Mouse (Mus musculus): ENCODE data around the gene Lasp1. TPM values are rescaled to one million over a fixed set of nuclear protein-coding genes. Genes with fewer than 3 reads are reported as not detected.

Gene Lasp1
- polyA plus RNA-seq, 1 experiment from 2014 or later, result 85.1 TPM

GRCm38 (mm10) chr11:97818003-97818402 lies 19.2 kb downstream of the Lasp1 start:
- no peak overlapping the region for H3K27ac ChIP-seq (ENCODE audit: low read depth)
- no peaks in the 10 kb centered on the region for H3K27me3 ChIP-seq (replicated peaks; ENCODE audit: control insufficient read depth, insufficient read depth, low read length)
- no peak for DNase-seq (ENCODE audit: low spot score)
- no peak for ATAC-seq (replicated peaks; ENCODE audit: low FRiP score, low TSS enrichment, low read depth)
- peaks cover 36% of the 10 kb centered on the region for H3K4me1 ChIP-seq (replicated peaks; ENCODE audit: control insufficient read depth, insufficient read depth, low read length)
- no peak overlapping the region for H3K4me3 ChIP-seq (ENCODE audit: low read depth, low read length)
- H3K4me2 ChIP-seq (ENCODE audit: low read length), result no peak overlapping the region
- peaks cover 89% of the 10 kb centered on the region for H3K36me3 ChIP-seq (ENCODE audit: control insufficient read depth, insufficient read depth, low read length)
- H3K9ac ChIP-seq (ENCODE audit: low read length), result 0 out of 2 replicates have a peak overlapping the region, but pooled peaks have one; percentile 7
- WGBS, result 54% methylated on average over 6 of the region's 6 CpGs
- H3K9me3 ChIP-seq (ENCODE audit: control insufficient read depth, low read length), result no peaks in the 10 kb centered on the region

DNA sequence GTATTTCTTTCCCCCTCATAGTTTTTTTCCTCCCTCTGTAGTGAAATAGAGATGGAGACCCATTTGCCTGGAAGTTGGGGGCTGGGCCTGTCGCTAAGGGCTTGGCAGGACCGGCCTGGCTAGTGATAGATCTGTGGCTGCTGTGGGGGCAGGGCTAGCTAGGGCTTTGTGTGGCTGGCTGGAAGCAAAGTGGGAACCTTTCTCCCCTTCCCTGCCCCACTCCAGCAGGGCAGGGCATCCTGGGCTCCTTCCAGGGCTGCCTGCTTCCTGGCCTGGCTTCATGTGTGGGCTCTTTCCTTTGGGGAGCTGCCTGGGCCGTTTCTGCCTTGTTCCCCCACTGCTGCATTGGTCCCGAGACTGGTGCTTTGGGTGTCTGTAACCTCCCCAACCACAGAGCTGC lies 19.8 kb downstream of the Lasp1 start:
- ATAC-seq (replicated peaks; ENCODE audit: low FRiP score, low TSS enrichment, low read depth) (0 out of 2 replicates have a peak, but pooled peaks have one; percentile 37), DNase-seq (ENCODE audit: low spot score) (no peak)
- Histone ChIP-seq H3K9me3 (ENCODE audit: control insufficient read depth, low read length) (no peaks in the 10 kb centered on the region), H3K4me3 (ENCODE audit: low read depth, low read length) (no peak overlapping the region), H3K27me3 (replicated peaks; ENCODE audit: control insufficient read depth, insufficient read depth, low read length) (no peaks in the 10 kb centered on the region), H3K4me2 (ENCODE audit: low read length) (no peak overlapping the region), H3K9ac (ENCODE audit: low read length) (0 out of 2 replicates have a peak overlapping the region, but pooled peaks have one; percentile 7), H3K36me3 (ENCODE audit: control insufficient read depth, insufficient read depth, low read length) (peaks cover 87% of the 10 kb centered on the region), H3K27ac (ENCODE audit: low read depth) (peak overlapping the region; percentile 33; the same call in 1 of the 2 replicates), H3K4me1 (replicated peaks; ENCODE audit: control insufficient read depth, insufficient read depth, low read length) (peaks cover 31% of the 10 kb centered on the region)
- WGBS, result 14% methylated on average over 4 of the region's 4 CpGs

DNA sequence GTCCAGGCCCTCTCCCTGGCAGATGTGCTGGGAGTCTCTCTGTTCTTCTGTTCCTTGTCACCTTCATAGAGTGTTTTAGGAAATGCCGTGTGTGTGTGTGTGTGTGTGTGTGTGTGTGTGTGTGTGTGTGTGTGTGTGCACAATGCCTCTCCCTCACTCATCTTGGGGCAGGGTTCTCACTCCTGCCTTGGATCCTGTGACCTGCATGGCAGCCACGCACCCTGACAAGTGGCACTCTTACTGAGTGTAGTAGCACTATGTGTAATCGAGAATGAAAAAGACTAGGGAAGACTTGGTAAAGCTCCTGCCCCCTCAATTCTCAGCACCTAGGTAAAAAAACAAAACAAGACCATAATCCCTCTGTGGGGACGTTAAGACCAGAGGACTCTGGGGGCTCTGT lies 20.3 kb downstream of the Lasp1 start:
- Histone ChIP-seq H3K9ac (ENCODE audit: low read length) (no peak overlapping the region), H3K4me1 (replicated peaks; ENCODE audit: control insufficient read depth, insufficient read depth, low read length) (peaks cover 26% of the 10 kb centered on the region), H3K4me3 (ENCODE audit: low read depth, low read length) (no peak overlapping the region), H3K27me3 (replicated peaks; ENCODE audit: control insufficient read depth, insufficient read depth, low read length) (no peaks in the 10 kb centered on the region), H3K36me3 (ENCODE audit: control insufficient read depth, insufficient read depth, low read length) (peaks cover 86% of the 10 kb centered on the region), H3K4me2 (ENCODE audit: low read length) (no peak overlapping the region), H3K27ac (ENCODE audit: low read depth) (no peak overlapping the region), H3K9me3 (ENCODE audit: control insufficient read depth, low read length) (no peaks in the 10 kb centered on the region)
- no peak for ATAC-seq (replicated peaks; ENCODE audit: low FRiP score, low TSS enrichment, low read depth)
- no peak for DNase-seq (ENCODE audit: low spot score)
- 49% methylated on average over 4 of the region's 4 CpGs for WGBS

DNA sequence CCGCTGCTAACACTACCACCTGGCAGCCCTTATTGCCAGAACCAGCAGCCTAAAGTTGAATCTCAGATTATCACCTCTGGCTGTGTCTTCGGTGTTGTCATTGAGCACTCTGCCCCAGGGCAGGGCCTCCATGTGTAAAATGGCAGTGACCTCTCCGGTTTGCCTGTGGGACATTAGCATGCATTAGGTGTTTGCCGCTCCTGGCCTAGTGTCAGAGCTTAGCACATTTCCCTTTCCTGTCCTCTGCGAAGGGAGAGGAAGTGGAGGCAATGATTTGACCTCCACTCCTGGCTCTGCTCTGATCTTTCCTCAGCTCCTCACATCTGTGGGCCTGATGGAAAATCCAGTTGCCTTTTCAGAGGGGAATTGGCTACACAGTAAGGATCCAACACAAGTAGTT lies 21.1 kb downstream of the Lasp1 start:
- Histone ChIP-seq H3K4me1 (replicated peaks; ENCODE audit: control insufficient read depth, insufficient read depth, low read length) (peaks cover 26% of the 10 kb centered on the region), H3K4me3 (ENCODE audit: low read depth, low read length) (no peak overlapping the region), H3K27ac (ENCODE audit: low read depth) (no peak overlapping the region), H3K36me3 (ENCODE audit: control insufficient read depth, insufficient read depth, low read length) (peaks cover 87% of the 10 kb centered on the region), H3K9me3 (ENCODE audit: control insufficient read depth, low read length) (no peaks in the 10 kb centered on the region), H3K4me2 (ENCODE audit: low read length) (no peak overlapping the region), H3K27me3 (replicated peaks; ENCODE audit: control insufficient read depth, insufficient read depth, low read length) (no peaks in the 10 kb centered on the region), H3K9ac (ENCODE audit: low read length) (no peak overlapping the region)
- 85% methylated on average over 5 of the region's 5 CpGs for WGBS
- no peak for DNase-seq (ENCODE audit: low spot score)
- no peak for ATAC-seq (replicated peaks; ENCODE audit: low FRiP score, low TSS enrichment, low read depth)

- Histone ChIP-seq H3K27me3 (replicated peaks; ENCODE audit: control insufficient read depth, insufficient read depth, low read length) (no peaks in the 10 kb centered on the region), H3K36me3 (ENCODE audit: control insufficient read depth, insufficient read depth, low read length) (peaks cover 87% of the 10 kb centered on the region), H3K9ac (ENCODE audit: low read length) (no peak overlapping the region), H3K9me3 (ENCODE audit: control insufficient read depth, low read length) (no peaks in the 10 kb centered on the region), H3K4me2 (ENCODE audit: low read length) (no peak overlapping the region), H3K4me1 (replicated peaks; ENCODE audit: control insufficient read depth, insufficient read depth, low read length) (peaks cover 26% of the 10 kb centered on the region), H3K4me3 (ENCODE audit: low read depth, low read length) (no peak overlapping the region), H3K27ac (ENCODE audit: low read depth) (no peak overlapping the region)
- ATAC-seq (replicated peaks; ENCODE audit: low FRiP score, low TSS enrichment, low read depth) (no peak), DNase-seq (ENCODE audit: low spot score) (no peak)
- WGBS, result 60% methylated on average over 4 of the region's 4 CpGs
Measured at GRCm38 (mm10) chr11:97820840-97821239, 22.0 kb downstream of the Lasp1 start.

- no peak overlapping the region for H3K4me3 ChIP-seq (ENCODE audit: low read depth, low read length)
- H3K9ac ChIP-seq (ENCODE audit: low read length), result no peak overlapping the region
- H3K27me3 ChIP-seq (replicated peaks; ENCODE audit: control insufficient read depth, insufficient read depth, low read length), result no peaks in the 10 kb centered on the region
- H3K9me3 ChIP-seq (ENCODE audit: control insufficient read depth, low read length), result no peaks in the 10 kb centered on the region
- no peak for ATAC-seq (replicated peaks; ENCODE audit: low FRiP score, low TSS enrichment, low read depth)
- H3K4me1 ChIP-seq (replicated peaks; ENCODE audit: control insufficient read depth, insufficient read depth, low read length), result peaks cover 26% of the 10 kb centered on the region
- peaks cover 87% of the 10 kb centered on the region for H3K36me3 ChIP-seq (ENCODE audit: control insufficient read depth, insufficient read depth, low read length)
- H3K4me2 ChIP-seq (ENCODE audit: low read length), result no peak overlapping the region
- WGBS, result 90% methylated on average over 8 of the region's 8 CpGs
- DNase-seq (ENCODE audit: low spot score), result no peak
- no peak overlapping the region for H3K27ac ChIP-seq (ENCODE audit: low read depth)
Measured at GRCm38 (mm10) chr11:97821401-97822064, 22.7 kb downstream of the Lasp1 start.

DNA sequence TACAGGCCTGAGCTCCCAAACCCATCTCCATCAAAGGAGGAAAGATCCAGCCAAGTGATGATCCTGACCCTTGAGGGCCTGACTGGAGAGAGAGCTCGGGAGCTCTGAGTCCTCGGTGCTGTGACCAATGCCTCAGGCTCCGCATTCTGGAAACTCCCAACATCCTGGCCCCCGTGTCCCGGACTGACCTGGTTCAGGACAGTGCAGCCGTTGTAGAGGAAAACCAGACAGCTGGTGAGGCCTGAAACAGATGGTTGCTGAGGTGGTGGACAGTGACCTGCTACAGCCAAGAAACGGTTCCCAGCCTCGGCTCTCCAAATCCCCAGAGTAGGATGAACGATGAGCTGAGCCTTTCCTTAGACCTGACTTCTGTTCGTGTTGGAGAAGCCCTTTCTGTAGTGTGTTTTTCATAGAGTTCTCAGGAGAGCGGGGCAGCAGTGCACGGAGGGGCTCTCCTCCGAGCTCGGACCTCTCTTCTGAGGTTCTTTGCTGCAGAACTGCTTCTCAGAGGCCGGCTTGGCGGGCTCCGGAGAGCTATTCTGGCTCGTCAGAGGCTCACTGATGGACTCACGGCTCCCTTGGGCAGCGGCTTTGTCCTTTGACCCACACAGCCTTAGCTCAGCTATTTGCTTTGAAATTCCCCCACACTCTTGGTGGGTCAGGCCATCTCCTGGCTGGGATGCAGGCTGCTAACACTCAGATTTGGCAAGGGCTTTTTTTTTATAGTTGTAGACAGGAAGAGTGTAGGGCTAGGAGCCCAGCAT lies 24.2 kb downstream of the Lasp1 start:
- 77% methylated on average over 20 of the region's 20 CpGs for WGBS
- DNase-seq (ENCODE audit: low spot score) (no peak), ATAC-seq (replicated peaks; ENCODE audit: low FRiP score, low TSS enrichment, low read depth) (no peak)
- H3K9ac ChIP-seq (ENCODE audit: low read length), result no peak overlapping the region
- no peaks in the 10 kb centered on the region for H3K9me3 ChIP-seq (ENCODE audit: control insufficient read depth, low read length)
- no peak overlapping the region for H3K4me2 ChIP-seq (ENCODE audit: low read length)
- no peak overlapping the region for H3K4me3 ChIP-seq (ENCODE audit: low read depth, low read length)
- peaks cover 15% of the 10 kb centered on the region for H3K4me1 ChIP-seq (replicated peaks; ENCODE audit: control insufficient read depth, insufficient read depth, low read length)
- H3K27ac ChIP-seq (ENCODE audit: low read depth), result no peak overlapping the region
- peaks cover 82% of the 10 kb centered on the region for H3K36me3 ChIP-seq (ENCODE audit: control insufficient read depth, insufficient read depth, low read length)
- no peaks in the 10 kb centered on the region for H3K27me3 ChIP-seq (replicated peaks; ENCODE audit: control insufficient read depth, insufficient read depth, low read length)

DNA sequence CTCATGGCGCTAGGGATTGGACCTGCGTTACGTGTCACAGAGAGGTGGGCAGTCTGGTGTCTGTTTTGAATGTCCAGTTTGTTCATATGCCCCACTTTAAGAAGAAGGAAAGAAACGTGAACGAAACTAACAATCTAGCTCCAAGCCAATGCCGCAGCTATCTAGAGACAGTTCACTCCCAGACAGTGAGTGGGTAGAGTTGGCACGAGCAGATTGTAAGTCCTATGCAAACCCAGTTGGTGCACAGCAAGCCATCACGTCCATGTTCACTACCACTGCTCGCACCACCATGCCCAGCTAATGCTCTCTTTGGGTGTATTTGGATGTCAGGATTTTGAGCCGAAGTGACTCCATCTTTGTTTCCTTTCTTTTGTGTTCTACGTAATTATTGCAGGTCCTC lies 25.4 kb downstream of the Lasp1 start:
- H3K9ac ChIP-seq (ENCODE audit: low read length), result no peak overlapping the region
- H3K27me3 ChIP-seq (replicated peaks; ENCODE audit: control insufficient read depth, insufficient read depth, low read length), result no peaks in the 10 kb centered on the region
- WGBS, result 93% methylated on average over 11 of the region's 11 CpGs
- DNase-seq (ENCODE audit: low spot score), result no peak
- no peak overlapping the region for H3K4me2 ChIP-seq (ENCODE audit: low read length)
- no peaks in the 10 kb centered on the region for H3K9me3 ChIP-seq (ENCODE audit: control insufficient read depth, low read length)
- ATAC-seq (replicated peaks; ENCODE audit: low FRiP score, low TSS enrichment, low read depth), result no peak
- peaks cover 75% of the 10 kb centered on the region for H3K36me3 ChIP-seq (ENCODE audit: control insufficient read depth, insufficient read depth, low read length)
- no peak overlapping the region for H3K27ac ChIP-seq (ENCODE audit: low read depth)
- peaks cover 6% of the 10 kb centered on the region; the same call in 1 of the 2 replicates for H3K4me1 ChIP-seq (replicated peaks; ENCODE audit: control insufficient read depth, insufficient read depth, low read length)
- no peak overlapping the region for H3K4me3 ChIP-seq (ENCODE audit: low read depth, low read length)
